Mouse (Mus musculus) Patski (cell line): ENCODE measurements around the gene Scgb1a1. TPM values are rescaled to one million over a fixed set of nuclear protein-coding genes. Genes with fewer than 3 reads are reported as not detected.
A peak's percentile ranks its signal among the peaks of the same experiment; 100 is the strongest.
"Not testable (repeated sequence)": the region's sequence is repeated elsewhere in the genome, so short reads cannot be mapped to it uniquely, and the experiment has no call there.

Source experiments
- ATAC-seq: fragments of 100-300 bp; one replicate; pipeline ENCODE4 v1.8.0; 2021
- CTCF ChIA-PET: fragments of 350-600 bp; sonication (Branson Sonifier 250); formaldehyde crosslinking; loops from one replicate; lab custom pipeline; 2022; ENCODE audit warnings: inconsistent platforms; lab: Charles Lee
- POLR2A ChIA-PET: fragments of 350-600 bp; sonication (Branson Sonifier 250); formaldehyde crosslinking; loops from one replicate; lab custom pipeline; 2022; ENCODE audit warnings: antibody characterized with exemption, inconsistent platforms; lab: Charles Lee
- DNase-seq: peaks from one replicate; pipeline ENCODE4 v3.0.0-alpha.2; 2011; ENCODE audit warnings: low read depth, low spot score
- H3K27me3 ChIP-seq: fragments of 371-371 bp; one replicate; pipeline ENCODE4 v1.5.1; 2021
- CTCF ChIP-seq: fragments of 100-300 bp; IDR thresholded peaks from one replicate; pipeline ENCODE4 v1.5.1; 2021
- in situ Hi-C: fragments of 300-500 bp; cut with MboI; formaldehyde crosslinking; loops from 3 replicates; pipeline ENCODE4 v1.11.1; 2018; ENCODE audit warnings: low pct_unique_long_range_greater_than_20kb, mixed read lengths
- polyA plus RNA-seq: library from polyadenylated mRNA; unstranded; gene quantifications from one replicate; pipeline ENCODE4 v1.2.3, GENCODE M21; 2021

Gene Scgb1a1
- polyA plus RNA-seq, 1 experiment from 2014 or later: not detected

DNA sequence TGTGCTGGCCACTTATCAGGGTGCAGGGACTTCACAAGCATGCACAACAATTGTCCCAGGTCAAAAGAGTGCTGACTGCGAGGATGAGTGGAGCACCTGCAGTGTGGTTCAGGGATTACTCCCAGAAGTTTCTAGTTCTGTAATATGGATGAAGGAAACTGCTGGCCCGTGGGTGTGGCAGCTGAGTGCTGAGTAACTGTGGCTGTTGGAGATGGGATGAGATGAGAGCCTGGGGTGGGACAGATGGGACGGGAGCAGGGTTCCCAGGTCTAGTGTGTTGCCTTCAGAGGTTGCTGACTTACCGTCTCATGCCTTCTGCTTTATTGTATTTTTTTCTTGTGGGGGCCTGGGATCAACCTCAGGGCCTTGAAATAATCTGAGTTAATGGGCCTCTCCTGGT, 28.8 kb downstream of the Scgb1a1 start:
- H3K27me3 ChIP-seq: no peaks in the 10 kb centered on the region
- TF ChIP-seq CTCF: no peak
- in situ Hi-C loops: no loop called here
- no peak for DNase-seq
- no peak for ATAC-seq
- ChIA-PET POLR2A (interaction anchor here (0.6 to 1.1 kb wide), 2 partner anchors 12 to 30 kb away, joined by 3 to 6 read pairs; no protein-coding TSS in a partner anchor), CTCF (interaction anchor here (1.0 to 1.4 kb wide), 2 partner anchors 34 to 59 kb away, joined by 3 read pairs; no protein-coding TSS in a partner anchor)

DNA sequence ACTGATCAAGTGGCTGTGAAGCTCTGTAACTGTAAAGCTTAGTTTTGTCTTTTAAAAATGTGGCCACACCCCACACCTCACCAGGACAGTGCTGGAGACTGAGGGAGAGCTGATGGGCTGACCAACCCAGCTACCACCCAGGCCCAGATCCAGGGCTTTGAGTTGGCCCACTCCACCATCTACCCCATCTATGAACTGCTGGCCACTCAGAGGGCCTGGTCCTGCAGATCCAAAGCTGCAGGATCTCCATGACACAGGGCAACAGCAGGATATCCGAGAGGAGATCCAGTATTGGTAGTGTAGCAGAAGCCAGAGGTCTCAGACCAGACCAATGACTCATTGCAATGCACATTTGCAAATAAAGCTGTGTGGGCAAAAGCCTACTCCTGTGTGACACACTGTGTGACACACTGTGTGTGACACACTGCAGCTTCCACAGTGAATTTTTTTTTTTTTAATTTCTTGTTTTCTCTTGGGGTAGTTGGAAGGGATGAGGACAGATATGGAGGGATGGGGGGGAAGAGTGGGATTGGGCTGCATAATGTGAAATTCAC, 29.4 kb downstream of the Scgb1a1 start:
- ATAC-seq: no peak
- DNase-seq: no peak
- ChIA-PET POLR2A (interaction anchor here (0.6 to 1.1 kb wide), 2 partner anchors 12 to 30 kb away, joined by 3 to 6 read pairs; no protein-coding TSS in a partner anchor), CTCF (interaction anchor here (0.9 to 1.4 kb wide), 4 partner anchors 34 to 66 kb away, joined by 3 to 4 read pairs (median 3); no protein-coding TSS in a partner anchor)
- in situ Hi-C loops: no loop called here
- H3K27me3 ChIP-seq: no peaks in the 10 kb centered on the region
- no peak for TF ChIP-seq CTCF

DNA sequence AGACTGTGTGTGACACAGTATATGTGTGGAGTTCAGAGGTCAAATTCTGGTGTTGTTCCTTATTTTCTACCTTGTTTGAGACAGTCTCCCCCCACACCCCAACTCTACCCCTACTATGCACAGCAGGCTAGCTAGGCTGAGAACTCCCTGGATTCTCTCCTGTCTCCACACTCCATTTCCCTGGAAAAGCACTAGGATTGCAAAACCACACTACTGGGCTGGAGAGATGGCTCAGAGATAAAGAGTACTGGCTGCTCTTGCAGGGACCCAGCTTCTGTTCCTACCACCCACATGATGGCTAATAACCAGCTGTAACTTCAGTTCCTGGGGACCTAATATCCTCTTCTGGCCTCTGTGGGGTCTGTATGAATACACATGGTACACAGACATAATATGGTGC, 30.1 kb downstream of the Scgb1a1 start:
- DNase-seq (no peak), ATAC-seq (no peak)
- no peaks in the 10 kb centered on the region for H3K27me3 ChIP-seq
- TF ChIP-seq CTCF: no peak
- in situ Hi-C loops: no loop called here
- ChIA-PET POLR2A (interaction anchor here (0.6 to 1.1 kb wide), 4 partner anchors 11 to 366 kb away, joined by 3 to 4 read pairs (median 4); no protein-coding TSS in a partner anchor), CTCF (interaction anchor here (0.9 to 1.5 kb wide), 5 partner anchors 9 to 65 kb away, joined by 3 to 4 read pairs (median 3); no protein-coding TSS in a partner anchor)

DNA sequence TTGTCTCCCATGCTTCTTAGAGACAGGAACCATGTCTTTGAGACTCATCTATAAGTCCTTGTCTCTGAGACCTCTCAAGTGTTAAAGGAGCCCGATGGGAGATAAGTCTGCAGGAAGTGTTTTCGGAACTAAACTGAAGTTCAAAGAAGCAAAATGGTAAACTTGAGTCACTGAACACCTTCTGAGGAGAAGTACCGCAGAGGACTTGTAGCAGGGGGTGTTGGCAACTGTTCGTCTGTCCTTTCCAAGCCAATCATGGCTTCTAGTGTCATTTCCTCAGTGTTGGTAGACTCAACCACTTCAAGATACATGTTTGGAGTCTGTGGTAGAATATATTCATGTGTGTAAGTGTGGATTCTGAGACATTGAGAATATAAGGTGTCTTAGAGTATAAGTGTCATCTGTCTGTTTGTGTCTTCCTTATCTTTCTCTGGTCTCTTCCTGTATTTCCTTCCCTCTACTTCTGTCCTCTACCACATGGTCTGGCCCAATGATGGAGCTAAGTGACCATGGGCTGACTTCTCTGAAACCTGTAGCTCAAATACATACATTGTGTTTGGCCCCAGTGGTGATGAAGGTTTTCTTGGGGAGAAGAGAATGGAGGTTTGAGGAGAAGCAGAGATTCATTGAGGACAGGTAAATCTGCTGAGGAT, 31.9 kb downstream of the Scgb1a1 start:
- CTCF ChIA-PET: interaction anchor here (0.9 kb wide), 1 partner anchor 11 kb away, joined by 3 read pairs; no protein-coding TSS in a partner anchor
- POLR2A ChIA-PET: no interaction called here
- DNase-seq (no peak), ATAC-seq (no peak)
- no peak for TF ChIP-seq CTCF
- no peaks in the 10 kb centered on the region for H3K27me3 ChIP-seq
- in situ Hi-C loops: no loop called here

DNA sequence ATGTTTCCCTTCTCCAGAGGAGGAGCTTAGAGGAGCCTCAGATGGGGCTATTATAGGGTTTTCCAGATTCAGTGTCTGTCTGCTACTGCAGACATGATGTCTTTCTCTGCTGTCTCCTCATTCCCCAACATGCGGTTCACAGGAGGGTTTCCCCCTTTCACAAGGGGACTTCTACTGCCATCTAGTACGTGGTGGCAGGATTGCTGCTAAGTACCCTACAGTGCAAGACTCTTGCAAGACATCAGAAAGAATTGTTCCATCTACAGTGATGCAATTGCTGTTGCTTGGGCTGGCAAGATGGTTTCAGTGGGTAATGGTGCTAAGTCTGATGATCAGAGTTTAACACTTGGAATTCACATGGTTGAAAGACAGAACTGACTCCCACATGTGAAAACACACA, 32.6 kb downstream of the Scgb1a1 start:
- CTCF ChIA-PET: interaction anchor here (1.1 to 3.3 kb wide), 2 partner anchors 20 to 24 kb away, joined by 3 to 12 read pairs; no protein-coding TSS in a partner anchor
- POLR2A ChIA-PET: no interaction called here
- peak; percentile 61 for TF ChIP-seq CTCF
- DNase-seq (no peak), ATAC-seq (no peak)
- in situ Hi-C loops: no loop called here
- H3K27me3 ChIP-seq: no peaks in the 10 kb centered on the region

DNA sequence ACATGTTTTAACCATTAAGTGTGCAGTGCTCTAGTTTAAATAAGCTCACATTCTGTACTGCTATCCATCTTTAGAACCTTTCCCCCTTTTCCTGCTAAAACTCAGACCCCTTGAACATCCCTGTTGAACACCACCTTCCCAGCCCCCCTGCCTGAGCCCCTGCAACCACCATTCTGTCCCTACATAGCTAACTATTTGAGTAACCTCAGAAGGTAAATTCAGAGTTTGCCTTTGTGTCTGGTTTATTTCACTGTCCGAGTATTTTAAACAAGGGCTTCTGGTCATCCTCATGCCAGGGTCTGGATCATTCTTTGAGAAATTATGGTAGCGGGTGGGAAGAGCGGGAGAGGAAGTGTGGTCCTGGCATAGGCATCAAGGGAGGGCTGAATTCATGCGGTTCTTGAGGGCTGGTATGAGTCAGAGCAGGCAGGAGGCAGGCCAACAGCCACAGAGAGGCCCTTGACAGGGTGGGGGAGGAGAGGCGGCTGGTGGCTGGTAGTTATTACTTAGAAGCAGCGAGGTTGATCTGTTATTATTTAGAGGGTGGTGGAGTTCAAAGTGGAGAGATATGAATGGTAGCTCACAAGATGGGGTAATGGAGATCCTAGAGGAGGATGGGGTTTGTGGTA, 34.8 kb downstream of the Scgb1a1 start:
- CTCF ChIA-PET: interaction anchor here (0.6 to 3.3 kb wide), 9 partner anchors 9 to 57 kb away, joined by 3 to 12 read pairs (median 3); no protein-coding TSS in a partner anchor
- no peak for DNase-seq
- in situ Hi-C loops: no loop called here

DNA sequence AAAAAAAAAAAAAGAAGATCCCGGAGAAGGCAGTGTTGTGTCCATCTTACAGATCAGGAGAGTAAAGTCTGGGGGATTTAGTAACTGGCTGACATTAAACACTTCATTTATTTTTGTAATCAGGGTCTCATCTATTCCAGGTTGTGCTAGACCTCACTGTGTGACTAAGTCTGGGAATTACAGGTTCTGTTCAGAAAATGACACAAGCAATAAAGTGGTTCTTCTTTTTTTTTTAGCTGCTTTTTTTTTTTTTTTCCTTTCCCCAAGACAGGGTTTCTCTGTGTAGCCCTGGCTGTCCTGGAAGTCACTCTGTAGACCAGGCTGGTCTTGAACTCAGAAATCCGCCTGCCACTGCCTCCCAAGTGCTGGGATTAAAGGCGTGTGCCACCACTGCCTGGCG, 35.8 kb downstream of the Scgb1a1 start:
- CTCF ChIA-PET: interaction anchor here (0.7 to 3.3 kb wide), 4 partner anchors 11 to 29 kb away, joined by 3 to 12 read pairs (median 4); no protein-coding TSS in a partner anchor
- ATAC-seq, in situ Hi-C loops, POLR2A ChIA-PET, DNase-seq, H3K27me3 ChIP-seq: not testable (repeated sequence)

More for the DNA sequence above, 34.8 kb downstream of the Scgb1a1 start:
- ATAC-seq: peak; percentile 95
- POLR2A ChIA-PET: interaction anchor here (0.6 to 0.7 kb wide), 3 partner anchors 13 to 122 kb away, joined by 3 to 7 read pairs (median 3); no protein-coding TSS in a partner anchor
- no peaks in the 10 kb centered on the region for H3K27me3 ChIP-seq
- no peak for TF ChIP-seq CTCF

DNA sequence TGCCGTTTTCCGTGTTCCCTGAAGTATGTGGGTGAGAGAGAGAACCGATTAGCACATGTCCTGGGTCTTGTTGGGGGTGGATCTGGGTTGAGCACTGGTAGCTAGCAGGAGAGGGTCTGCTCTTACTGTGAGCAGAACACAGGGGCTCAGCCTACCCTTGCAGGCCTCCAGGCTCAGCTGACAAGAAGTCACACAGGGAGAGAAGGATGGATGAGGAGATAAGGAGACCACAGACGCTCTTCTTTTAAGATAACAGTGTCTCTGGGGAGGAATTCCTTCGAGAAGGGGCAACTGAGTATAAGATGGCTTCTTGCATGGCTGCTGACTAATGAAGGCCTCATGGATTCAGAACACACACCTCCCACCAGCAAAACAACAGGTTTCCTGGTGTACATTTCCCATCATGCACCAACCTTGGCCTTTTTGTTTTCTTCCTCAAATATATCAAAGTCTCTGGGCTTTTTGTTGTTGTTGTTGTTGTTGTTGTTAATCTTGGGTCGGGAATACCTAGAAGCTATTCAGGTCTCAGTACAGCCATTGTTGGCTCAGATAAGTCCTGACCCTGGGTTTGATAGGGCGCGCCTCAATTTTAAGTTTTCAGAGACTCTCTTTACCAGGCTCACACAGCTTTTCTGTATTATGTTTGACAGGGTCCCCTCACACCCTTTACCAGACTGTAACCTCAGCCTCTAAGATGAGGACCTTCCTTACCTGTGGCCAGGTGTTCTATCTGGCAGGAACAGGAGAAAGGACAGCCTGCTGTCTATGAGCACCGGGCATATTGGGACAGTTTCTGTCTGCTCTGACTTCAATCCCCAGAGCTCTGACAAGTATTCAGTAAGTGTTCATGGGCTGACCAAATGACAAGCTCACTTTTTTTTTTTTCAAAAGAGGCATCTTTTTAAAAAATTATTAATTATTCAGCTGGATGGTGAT, 37.2 kb downstream of the Scgb1a1 start:
- no peak for ATAC-seq
- in situ Hi-C loops: no loop called here
- no peak for TF ChIP-seq CTCF
- H3K27me3 ChIP-seq: no peaks in the 10 kb centered on the region
- ChIA-PET CTCF (interaction anchor here (1.0 to 1.1 kb wide), 2 partner anchors 23 to 53 kb away, joined by 3 to 4 read pairs; no protein-coding TSS in a partner anchor), POLR2A (no interaction called here)
- no peak for DNase-seq

DNA sequence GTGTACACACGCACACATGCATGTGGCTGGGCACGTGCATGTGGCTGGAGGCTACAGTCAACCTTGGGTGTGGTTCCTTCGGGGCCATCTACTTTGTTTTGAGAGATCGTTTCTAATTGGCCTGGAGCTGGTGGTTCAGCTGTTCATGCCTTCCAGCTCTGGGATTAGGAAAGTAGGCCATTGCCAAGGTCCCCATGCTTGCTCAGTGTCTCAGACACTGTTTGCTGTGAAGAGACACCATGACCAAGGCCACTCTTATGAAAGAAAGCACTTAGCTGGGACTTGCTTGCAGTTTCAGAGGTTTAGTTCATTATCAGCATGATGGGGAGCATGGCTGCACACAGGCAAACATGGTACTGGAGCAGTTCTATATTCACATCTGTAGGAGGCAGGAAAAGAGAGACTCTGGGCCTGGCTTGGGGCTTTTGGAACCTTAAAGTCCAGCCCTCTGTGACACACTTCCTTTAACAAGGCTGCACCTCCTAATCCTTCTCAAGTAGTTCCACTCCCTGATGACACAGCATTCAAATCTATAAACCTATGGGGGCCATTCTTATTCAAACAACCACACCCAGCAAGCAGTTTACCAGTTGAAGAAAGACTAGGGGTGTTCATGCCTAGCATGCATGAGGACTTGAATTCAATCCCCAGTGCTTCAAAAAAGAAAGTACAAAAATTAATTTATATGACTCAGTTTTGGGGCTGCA, 38.6 kb downstream of the Scgb1a1 start:
- in situ Hi-C loops: no loop called here
- no peak for TF ChIP-seq CTCF
- POLR2A ChIA-PET: interaction anchor here (0.6 kb wide), 1 partner anchor 72 kb away, joined by 3 read pairs; no protein-coding TSS in a partner anchor
- CTCF ChIA-PET: interaction anchor here (1.1 kb wide), 1 partner anchor 9 kb away, joined by 3 read pairs; no protein-coding TSS in a partner anchor
- H3K27me3 ChIP-seq: no peaks in the 10 kb centered on the region
- DNase-seq (no peak), ATAC-seq (no peak)
